25 mouse cellular contexts compared by ENCODE assay signal in genomic region chr8:41815272-41815671, GRCm38 (mm10).
A peak's percentile ranks its signal among the peaks of the same experiment; 100 is the strongest.
DNase-seq lines count a peak whose midpoint lies in the region; ATAC-seq lines count a peak whose summit lies in the region.
"Had no signal": no experiment of that assay in that cellular context is flagged by ENCODE, and none has a peak within 500 bp of the region (broad histone marks: within the 10 kb centered on the region; RNA-seq: fewer than 3 reads in every experiment).

No protein-coding gene starts in this region.

- no peaks in the 10 kb centered on the region for H3K9me3 ChIP-seq in intestine, embryonic 14.5 days (ENCODE audit: control insufficient read depth, low read length)
- H3K9me3 ChIP-seq in intestine, embryonic 16.5 days (ENCODE audit: control insufficient read depth, low read length), result no peaks in the 10 kb centered on the region
- H3K9me3 ChIP-seq: embryonic facial prominence, embryonic 10.5 days; embryonic facial prominence, embryonic 12.5 days; forebrain, embryonic 10.5 days; forebrain, embryonic 12.5 days; G1E had no signal

- H3K27ac ChIP-seq in intestine, embryonic 14.5 days (ENCODE audit: low read depth), result no peak overlapping the region
- H3K27ac ChIP-seq in intestine, embryonic 16.5 days (ENCODE audit: low read length), result no peak overlapping the region
- H3K27ac ChIP-seq: embryonic facial prominence, embryonic 10.5 days; embryonic facial prominence, embryonic 12.5 days; forebrain, embryonic 10.5 days; forebrain, embryonic 12.5 days had no signal

- WGBS in intestine, embryonic 14.5 days, result 79% methylated on average over 3 of the region's 3 CpGs
- WGBS in intestine, embryonic 16.5 days, result 68% methylated on average over 3 of the region's 3 CpGs
- 26% methylated on average over 3 of the region's 3 CpGs for WGBS in large intestine, adult 2 months

- no peak overlapping the region for H3K9ac ChIP-seq in intestine, embryonic 14.5 days (ENCODE audit: low read length)
- no peak overlapping the region for H3K9ac ChIP-seq in intestine, embryonic 16.5 days (ENCODE audit: low read depth, low read length)
- H3K9ac ChIP-seq: embryonic facial prominence, embryonic 12.5 days; forebrain, embryonic 12.5 days; forebrain, postnatal 0 days had no signal

- no peaks in the 10 kb centered on the region for H3K36me3 ChIP-seq in intestine, embryonic 14.5 days (ENCODE audit: control insufficient read depth, insufficient read depth, low read length)
- no peaks in the 10 kb centered on the region for H3K36me3 ChIP-seq in intestine, embryonic 16.5 days (ENCODE audit: control insufficient read depth, insufficient read depth, low read length)
- H3K36me3 ChIP-seq: embryonic facial prominence, embryonic 10.5 days; embryonic facial prominence, embryonic 12.5 days; forebrain, embryonic 10.5 days; forebrain, embryonic 12.5 days; G1E had no signal

- H3K4me2 ChIP-seq in intestine, embryonic 14.5 days (ENCODE audit: low read length), result no peak overlapping the region
- no peak overlapping the region for H3K4me2 ChIP-seq in intestine, embryonic 16.5 days (ENCODE audit: low read depth, low read length)
- H3K4me2 ChIP-seq: embryonic facial prominence, embryonic 12.5 days; forebrain, embryonic 12.5 days had no signal

- DNase-seq in intestine, embryonic 14.5 days (ENCODE audit: low spot score), result no peak
- peak; percentile 50 for DNase-seq in large intestine, adult 2 months (ENCODE audit: low read depth, low spot score)
- DNase-seq in ovary, postnatal 14 days (ENCODE audit: low spot score), result no peak
- DNase-seq: adrenal gland, adult 8-10 months; adrenal gland, postnatal 14 days; adrenal gland, postnatal 36 days; B cell, adult 2 months; cerebellum, adult 11-12 months; cerebellum, adult 2 months; cerebellum, adult 9-10 months; cerebellum, postnatal 10 days; cerebellum, postnatal 25 days; forebrain, postnatal 0 days had no signal

- H3K4me1 ChIP-seq in intestine, embryonic 14.5 days (replicated peaks; ENCODE audit: control insufficient read depth, insufficient read depth, low read length), result no peaks in the 10 kb centered on the region
- no peaks in the 10 kb centered on the region for H3K4me1 ChIP-seq in intestine, embryonic 16.5 days (ENCODE audit: control insufficient read depth, insufficient read depth, low read length)
- H3K4me1 ChIP-seq: forebrain, embryonic 10.5 days; forebrain, embryonic 12.5 days had no signal

- no peak overlapping the region for H3K4me3 ChIP-seq in intestine, embryonic 14.5 days (ENCODE audit: low read depth, low read length)
- H3K4me3 ChIP-seq in intestine, embryonic 16.5 days (ENCODE audit: low read length), result no peak overlapping the region
- H3K4me3 ChIP-seq: embryonic facial prominence, embryonic 10.5 days; embryonic facial prominence, embryonic 12.5 days; forebrain, embryonic 10.5 days; forebrain, embryonic 12.5 days had no signal

- H3K27me3 ChIP-seq in intestine, embryonic 14.5 days (replicated peaks; ENCODE audit: control insufficient read depth, insufficient read depth, low read length), result no peaks in the 10 kb centered on the region
- no peaks in the 10 kb centered on the region for H3K27me3 ChIP-seq in intestine, embryonic 16.5 days (replicated peaks; ENCODE audit: control insufficient read depth, insufficient read depth, low read length)
- H3K27me3 ChIP-seq: CH12.LX; embryonic facial prominence, embryonic 12.5 days; forebrain, embryonic 12.5 days had no signal

- 0 out of 2 replicates have a peak, but pooled peaks have one; percentile 36 for ATAC-seq in intestine, embryonic 14.5 days (replicated peaks; ENCODE audit: low FRiP score, low TSS enrichment, low read depth)
- ATAC-seq in intestine, embryonic 16.5 days, result peak; percentile 94
- ATAC-seq in erythroid progenitor cell, adult 5-6 weeks (replicated peaks; ENCODE audit: low FRiP score, poor library complexity, severe bottlenecking), result no peak
- ATAC-seq: activated CD4-positive, CD25-positive, alpha-beta regulatory T cell, adult 4 months; CD4-positive, CD25-positive, alpha-beta regulatory T cell, adult 4 months; forebrain, embryonic 14.5 days; forebrain, postnatal 0 days; Patski had no signal
